Mouse (Mus musculus) kidney, embryonic 14.5 days (tissue): ENCODE measurements around the gene P2rx3. TPM values are rescaled to one million over a fixed set of nuclear protein-coding genes. Genes with fewer than 3 reads are reported as not detected.

ENCODE experiments used
- ATAC-seq: fragments of 200-750 bp; cut with Nextera tagmentation; 2 replicates; pipeline ENCODE4 v1.8.0; 2017; ENCODE audit warnings: moderate number of reproducible peaks, mild to moderate bottlenecking, moderate TSS enrichment, moderate library complexity; ENCODE audit not compliant: low FRiP score, low TSS enrichment
- H3K27ac ChIP-seq: fragments of 300-500 bp; sonication (generic); 2 replicates; pipeline ENCODE4 v1.5.1; 2014; ENCODE audit warnings: low read depth, mild to moderate bottlenecking, low read length, moderate library complexity, mixed read lengths
- H3K27me3 ChIP-seq: fragments of 300-500 bp; sonication (generic); 2 replicates; pipeline ENCODE4 v1.6.1; 2014; ENCODE audit warnings: mild to moderate bottlenecking, low read length; ENCODE audit not compliant: control insufficient read depth, insufficient read depth
- H3K36me3 ChIP-seq: fragments of 300-500 bp; sonication (generic); 2 replicates; pipeline ENCODE4 v1.6.1; 2014; ENCODE audit warnings: low read length, mixed read lengths; ENCODE audit not compliant: control insufficient read depth, insufficient read depth
- H3K4me1 ChIP-seq: fragments of 300-500 bp; sonication (generic); 2 replicates; pipeline ENCODE4 v1.6.1; 2014; ENCODE audit warnings: low read length, mixed read lengths; ENCODE audit not compliant: control insufficient read depth, insufficient read depth
- H3K4me2 ChIP-seq: fragments of 300-500 bp; sonication (generic); replicated peaks from 2 replicates; pipeline ENCODE4 v1.6.1; 2014; ENCODE audit warnings: low read depth, mild to moderate bottlenecking, low read length
- H3K4me3 ChIP-seq: fragments of 300-500 bp; sonication (generic); 2 replicates; pipeline ENCODE4 v1.5.1; 2014; ENCODE audit warnings: mild to moderate bottlenecking, low read length
- H3K9ac ChIP-seq: fragments of 300-500 bp; sonication (generic); 2 replicates; pipeline ENCODE4 v1.6.1; 2014; ENCODE audit warnings: low read depth, mild to moderate bottlenecking, low read length, moderate library complexity
- H3K9me3 ChIP-seq: fragments of 300-500 bp; sonication (generic); 2 replicates; pipeline ENCODE4 v1.6.1; 2016; ENCODE audit warnings: low read length; ENCODE audit not compliant: control insufficient read depth
- WGBS: fragments of 180-500 bp; shearing (Covaris S2); extraction: QIAGEN DNeasy Blood & Tissue Kit; methylation state at CpG from one replicate; pipeline ENCODE4 v1.1.7; 2014; 5-methylcytosine and 5-hydroxymethylcytosine counted together
- polyA plus RNA-seq: library from polyadenylated mRNA; unstranded; fragments of >200 nt; fragmentation: Nextera tagmentation; extraction: Ambion mirVana; gene quantifications from 2 replicates; pipeline ENCODE4 v1.2.1, GENCODE M21; 2014

P2rx3 gene
- polyA plus RNA-seq, 1 experiment from 2014 or later: 0.53 TPM

DNA sequence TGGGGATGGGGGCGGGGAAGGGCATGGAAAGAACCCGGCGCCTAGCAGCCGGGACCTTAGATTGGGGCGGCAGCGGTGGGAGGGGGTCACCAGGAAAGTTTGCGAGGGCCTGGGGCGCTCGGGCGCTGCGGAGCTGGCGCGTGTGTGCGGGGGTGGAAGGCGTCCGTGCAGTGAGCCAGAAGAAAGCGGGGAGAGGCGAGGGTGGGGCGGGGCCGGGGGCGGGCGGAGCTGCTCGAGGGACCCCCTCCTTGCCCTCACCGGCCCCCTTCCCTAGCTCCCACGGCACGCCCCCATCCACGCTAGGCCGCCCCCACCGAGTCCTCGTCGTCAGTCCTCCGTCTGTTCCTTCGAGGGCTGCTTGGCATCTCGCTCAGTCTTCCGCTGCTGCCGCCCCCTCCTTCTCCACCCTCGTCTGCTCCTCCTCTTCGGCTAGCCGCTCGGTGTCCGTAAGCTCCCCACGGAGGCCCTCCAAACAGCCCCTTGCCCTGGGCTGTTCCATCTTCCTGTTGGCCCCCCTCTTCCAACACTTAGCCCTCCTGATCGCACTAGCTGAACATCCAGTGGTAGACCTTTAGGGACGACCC lies 11.0 kb upstream of the P2rx3 start:
- ATAC-seq: peak; percentile 70
- Histone ChIP-seq H3K4me2 (peak overlapping the region; percentile 68), H3K36me3 (peaks cover 55% of the 10 kb centered on the region), H3K27ac (peak overlapping the region; percentile 90), H3K9me3 (no peaks in the 10 kb centered on the region), H3K4me1 (peaks cover 41% of the 10 kb centered on the region), H3K27me3 (no peaks in the 10 kb centered on the region), H3K4me3 (peak overlapping the region; percentile 72), H3K9ac (peak overlapping the region; percentile 66)
- WGBS: under 1% methylated on average over 23 of the region's 44 CpGs

DNA sequence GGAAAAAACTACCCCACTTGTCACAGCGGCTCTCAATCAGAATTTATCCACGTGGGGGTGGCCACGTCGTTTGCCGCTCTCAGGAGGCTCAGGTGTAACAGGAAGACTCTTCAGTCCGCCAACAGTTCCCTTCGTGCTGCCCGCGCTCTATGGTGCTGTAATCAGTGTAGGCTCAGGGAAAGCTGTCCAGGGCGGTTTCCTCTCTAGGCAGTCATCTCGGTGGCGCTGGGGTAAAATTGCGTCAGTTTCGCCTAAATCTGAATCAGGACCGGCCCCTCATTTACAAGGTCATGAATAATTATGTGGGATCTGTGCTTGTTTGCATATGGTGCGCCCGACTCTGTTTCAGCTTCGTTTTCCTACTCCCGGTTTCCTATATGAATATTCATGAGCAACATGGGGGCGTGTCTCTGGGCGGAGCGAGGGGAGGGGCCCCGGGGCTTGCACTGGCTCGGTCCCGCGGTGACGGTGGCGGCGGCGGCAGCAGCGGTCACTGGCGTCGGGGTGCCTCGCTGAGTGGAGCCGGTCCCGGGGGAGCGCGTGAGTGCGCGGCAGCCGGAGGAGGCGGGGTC lies 10.4 kb upstream of the P2rx3 start, which contains the start of gene Tnks1bp1:
Tnks1bp1 (plus strand) TSS at position 427 of the 572 bp plus-strand sequence.
- Histone ChIP-seq H3K9ac (peak within 1 kb of the TSS; percentile 66), H3K36me3 (peaks cover 56% of the 10 kb centered on the region), H3K27ac (peak within 1 kb of the TSS; percentile 90), H3K4me2 (peak within 1 kb of the TSS; percentile 68), H3K9me3 (no peaks in the 10 kb centered on the region), H3K27me3 (no peaks in the 10 kb centered on the region), H3K4me3 (peak within 1 kb of the TSS; percentile 72), H3K4me1 (peaks cover 41% of the 10 kb centered on the region)
- WGBS: under 1% methylated on average over 41 of the region's 42 CpGs
- peak; percentile 86 for ATAC-seq

GRCm38 (mm10) chr2:85047081-85047480 lies 9.8 kb upstream of the P2rx3 start:
- peak overlapping the region; percentile 68 for H3K4me2 ChIP-seq
- H3K4me3 ChIP-seq: peak overlapping the region; percentile 72
- 51% methylated on average over 10 of the region's 10 CpGs for WGBS
- H3K9ac ChIP-seq: peak overlapping the region; percentile 66; the same call in 1 of the 2 replicates
- H3K4me1 ChIP-seq: peaks cover 41% of the 10 kb centered on the region
- no peak for ATAC-seq
- H3K9me3 ChIP-seq: no peaks in the 10 kb centered on the region
- H3K27me3 ChIP-seq: no peaks in the 10 kb centered on the region
- H3K27ac ChIP-seq: peak overlapping the region; percentile 42
- peaks cover 56% of the 10 kb centered on the region for H3K36me3 ChIP-seq

DNA sequence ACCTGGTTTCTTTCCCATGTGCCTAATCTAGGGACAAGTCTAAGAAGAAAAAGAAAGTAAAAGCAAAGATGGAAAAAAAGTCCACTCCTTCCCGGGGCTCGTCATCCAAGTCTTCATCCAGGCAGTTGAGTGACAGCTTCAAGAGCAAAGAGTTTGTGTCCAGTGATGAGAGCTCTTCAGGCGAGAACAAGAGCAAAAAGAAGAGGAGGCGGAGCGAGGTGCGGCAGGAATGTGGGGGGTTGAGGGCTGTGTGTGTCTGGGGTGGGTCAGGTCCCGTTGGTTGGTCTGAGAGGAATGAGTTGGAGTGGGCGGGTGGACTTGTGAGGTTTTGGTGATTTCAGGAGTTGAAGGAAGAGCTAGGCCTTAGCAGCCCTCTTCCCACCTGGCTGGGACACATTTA lies 9.0 kb upstream of the P2rx3 start:
- Histone ChIP-seq H3K9me3 (no peaks in the 10 kb centered on the region), H3K4me2 (no peak overlapping the region), H3K4me3 (no peak overlapping the region), H3K27me3 (no peaks in the 10 kb centered on the region), H3K9ac (no peak overlapping the region), H3K36me3 (peaks cover 57% of the 10 kb centered on the region), H3K27ac (no peak overlapping the region), H3K4me1 (peaks cover 39% of the 10 kb centered on the region)
- 87% methylated on average over 8 of the region's 8 CpGs for WGBS
- ATAC-seq: no peak

DNA sequence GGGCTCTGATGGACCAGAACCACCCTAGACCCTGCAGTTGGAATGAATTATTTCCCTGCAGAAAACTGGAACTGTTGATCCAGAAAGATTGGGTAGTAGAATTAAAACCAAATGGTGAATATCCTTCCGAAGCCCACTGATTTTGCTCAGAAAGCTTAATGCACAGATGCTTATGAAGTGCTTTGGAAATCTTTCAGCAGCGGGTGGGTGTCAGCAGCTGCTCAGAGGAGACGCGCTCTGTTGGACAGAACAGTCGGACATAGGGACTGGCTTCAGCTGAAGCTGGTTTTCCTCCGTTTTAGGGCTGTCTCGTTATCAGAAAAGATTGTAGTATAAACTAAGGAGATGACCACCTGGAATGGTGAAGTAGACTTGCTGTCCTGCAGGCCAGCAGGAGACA lies 6.4 kb upstream of the P2rx3 start:
- Histone ChIP-seq H3K4me2 (no peak overlapping the region), H3K9ac (no peak overlapping the region), H3K27me3 (no peaks in the 10 kb centered on the region), H3K9me3 (no peaks in the 10 kb centered on the region), H3K4me3 (no peak overlapping the region), H3K36me3 (peaks cover 82% of the 10 kb centered on the region), H3K27ac (no peak overlapping the region), H3K4me1 (peaks cover 13% of the 10 kb centered on the region; the same call in 1 of the 2 replicates)
- 90% methylated on average over 7 of the region's 7 CpGs for WGBS
- ATAC-seq: no peak

DNA sequence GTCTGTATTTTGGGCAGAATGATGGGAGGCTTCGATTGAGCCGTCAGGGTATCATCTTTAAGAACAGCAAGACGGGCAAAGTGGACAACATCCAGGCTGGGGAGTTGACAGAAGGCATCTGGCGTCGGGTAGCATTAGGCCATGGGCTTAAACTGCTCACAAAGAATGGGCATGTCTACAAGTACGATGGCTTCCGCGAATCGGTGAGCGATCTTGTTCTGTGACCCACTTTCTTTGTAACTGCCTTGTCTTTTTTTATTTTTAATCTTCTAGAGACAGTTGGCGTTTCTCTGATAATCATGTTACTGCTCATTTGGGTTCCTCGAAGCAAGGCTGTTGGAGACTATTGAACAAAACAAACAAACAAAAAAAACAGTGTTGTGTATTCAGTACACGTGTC lies 1.1 kb upstream of the P2rx3 start:
- Histone ChIP-seq H3K4me3 (peak overlapping the region; percentile 84), H3K9me3 (no peaks in the 10 kb centered on the region), H3K27me3 (no peaks in the 10 kb centered on the region), H3K4me2 (peak overlapping the region; percentile 89), H3K9ac (peak overlapping the region; percentile 95), H3K27ac (no peak overlapping the region), H3K4me1 (0 out of 2 replicates have a peak, but pooled peaks cover 5% of the 10 kb centered on the region), H3K36me3 (peaks cover 47% of the 10 kb centered on the region)
- WGBS: 75% methylated on average over 13 of the region's 13 CpGs
- no peak for ATAC-seq

GRCm38 (mm10) chr2:85036507-85037046 lies 685 bp downstream of the P2rx3 start:
- peak overlapping the region; percentile 64 for H3K4me2 ChIP-seq
- peaks cover 29% of the 10 kb centered on the region for H3K36me3 ChIP-seq
- H3K27me3 ChIP-seq: no peaks in the 10 kb centered on the region
- H3K9ac ChIP-seq: peak overlapping the region; percentile 95
- no peaks in the 10 kb centered on the region for H3K9me3 ChIP-seq
- WGBS: 5% methylated on average over 11 of the region's 11 CpGs
- peak overlapping the region; percentile 84 for H3K4me3 ChIP-seq
- 0 out of 2 replicates have a peak, but pooled peaks cover 5% of the 10 kb centered on the region for H3K4me1 ChIP-seq
- ATAC-seq: peak; percentile 34
- peak overlapping the region; percentile 62; the same call in 1 of the 2 replicates for H3K27ac ChIP-seq

- Histone ChIP-seq H3K36me3 (peaks cover 5% of the 10 kb centered on the region; the same call in 1 of the 2 replicates), H3K4me2 (no peak overlapping the region), H3K27me3 (no peaks in the 10 kb centered on the region), H3K4me1 (0 out of 2 replicates have a peak, but pooled peaks cover 5% of the 10 kb centered on the region), H3K9ac (no peak overlapping the region), H3K27ac (no peak overlapping the region), H3K9me3 (no peaks in the 10 kb centered on the region), H3K4me3 (no peak overlapping the region)
- WGBS: 86% methylated on average over 7 of the region's 7 CpGs
- no peak for ATAC-seq
Measured at GRCm38 (mm10) chr2:85034169-85034568, 3.1 kb downstream of the P2rx3 start.

- WGBS: 79% methylated on average over 2 of the region's 2 CpGs
- H3K4me3 ChIP-seq: no peak overlapping the region
- H3K4me2 ChIP-seq: no peak overlapping the region
- 0 out of 2 replicates have a peak, but pooled peaks cover 2% of the 10 kb centered on the region for H3K4me1 ChIP-seq
- no peak for ATAC-seq
- H3K27ac ChIP-seq: no peak overlapping the region
- H3K27me3 ChIP-seq: no peaks in the 10 kb centered on the region
- H3K9me3 ChIP-seq: no peaks in the 10 kb centered on the region
- no peaks in the 10 kb centered on the region for H3K36me3 ChIP-seq
- no peak overlapping the region for H3K9ac ChIP-seq
Measured at GRCm38 (mm10) chr2:85033121-85033520, 4.1 kb downstream of the P2rx3 start.
